Mouse (Mus musculus): ENCODE data around the gene Trim11.
A peak's percentile ranks its signal among the peaks of the same experiment; 100 is the strongest.

The Trim11 gene

DNA sequence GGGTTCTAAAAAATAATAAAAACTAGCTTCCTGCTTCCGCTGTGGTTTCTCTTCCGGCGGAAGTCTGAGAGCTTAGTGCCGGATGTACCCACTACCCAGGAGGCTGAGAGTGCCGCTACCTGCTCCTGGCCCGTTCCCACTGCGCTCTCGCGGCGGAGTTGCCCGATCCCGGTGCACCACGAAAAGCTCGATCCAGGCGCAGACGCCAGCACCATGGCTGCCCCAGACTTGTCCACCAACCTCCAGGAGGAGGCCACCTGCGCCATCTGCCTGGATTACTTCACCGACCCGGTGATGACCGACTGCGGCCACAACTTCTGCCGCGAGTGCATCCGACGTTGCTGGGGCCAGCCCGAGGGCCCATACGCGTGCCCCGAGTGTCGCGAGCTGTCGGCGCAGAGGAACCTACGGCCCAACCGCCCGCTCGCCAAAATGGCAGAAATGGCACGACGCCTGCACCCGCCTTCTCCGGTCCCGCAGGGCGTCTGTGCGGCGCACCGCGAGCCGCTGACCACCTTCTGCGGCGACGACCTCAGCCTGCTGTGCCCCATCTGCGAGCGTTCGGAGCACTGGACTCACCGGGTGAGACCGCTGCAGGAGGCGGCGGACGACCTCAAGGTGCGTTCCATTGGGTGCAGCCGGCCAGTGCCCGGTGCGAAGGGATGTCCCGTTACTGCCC is at the start of gene Trim11:
Trim11 (plus strand) TSS at position 67 of the 679 bp plus-strand sequence.
- H3K27me3 ChIP-seq (ENCODE audit: control insufficient read depth, insufficient read depth, low read length, poor library complexity, severe bottlenecking), result no peaks in the 10 kb centered on the region
- H3K36me3 ChIP-seq (ENCODE audit: control insufficient read depth, insufficient read depth, low read length, poor library complexity, severe bottlenecking), result no peaks in the 10 kb centered on the region; the same call in none of the 2 replicates
- peak; percentile 73 for DNase-seq (ENCODE audit: low read depth, low spot score)

DNA sequence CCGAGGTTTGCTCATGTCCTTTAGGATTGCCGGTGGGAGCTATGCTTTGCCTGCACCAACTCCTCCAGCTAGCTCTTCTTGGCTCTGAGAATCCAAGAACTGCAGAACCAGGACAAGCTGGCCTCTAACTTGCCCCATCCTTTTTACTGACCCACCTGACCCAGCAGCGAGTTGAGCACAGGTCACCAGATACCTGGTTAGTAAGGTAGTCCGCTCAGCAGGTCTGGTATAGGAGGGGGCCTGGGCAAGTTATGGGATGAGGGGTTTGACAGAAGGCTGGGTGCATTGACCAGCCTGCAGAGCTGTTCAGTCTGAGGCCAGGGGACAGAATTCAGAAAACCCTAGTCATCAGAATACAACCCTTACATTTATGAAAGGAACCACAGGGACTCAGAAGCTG is 48.8 kb upstream of the Trim11 start:
- no peaks in the 10 kb centered on the region for H3K27me3 ChIP-seq (ENCODE audit: control insufficient read depth, insufficient read depth, low read length, poor library complexity, severe bottlenecking)
- no peak for DNase-seq (ENCODE audit: low read depth, low spot score)
- peaks cover 3% of the 10 kb centered on the region; the same call in 1 of the 2 replicates for H3K36me3 ChIP-seq (ENCODE audit: control insufficient read depth, insufficient read depth, low read length, poor library complexity, severe bottlenecking)

DNA sequence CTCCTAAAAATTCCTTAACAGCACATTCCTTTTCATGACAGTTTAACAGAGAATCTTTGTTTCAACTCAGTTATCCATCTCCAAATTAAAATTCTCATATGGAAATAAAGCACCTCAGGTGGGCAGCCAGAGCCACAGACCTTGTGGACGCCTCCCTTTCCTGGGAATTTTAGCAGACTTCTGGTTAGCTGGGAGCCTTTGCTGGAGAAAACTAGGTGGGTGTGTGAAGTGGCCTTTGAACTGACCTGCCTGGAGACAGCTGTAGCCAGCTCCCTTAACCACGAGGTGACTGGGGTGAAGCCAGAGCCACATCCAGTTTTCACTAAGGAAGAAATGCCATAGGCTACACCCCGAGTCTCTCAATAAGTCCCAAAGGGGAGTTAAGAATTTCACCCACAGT is 48.3 kb upstream of the Trim11 start:
- DNase-seq (ENCODE audit: low read depth, low spot score), result no peak
- Histone ChIP-seq H3K27me3 (ENCODE audit: control insufficient read depth, insufficient read depth, low read length, poor library complexity, severe bottlenecking) (no peaks in the 10 kb centered on the region), H3K36me3 (ENCODE audit: control insufficient read depth, insufficient read depth, low read length, poor library complexity, severe bottlenecking) (peaks cover 4% of the 10 kb centered on the region; the same call in 1 of the 2 replicates)

GRCm38 (mm10) chr11:58930254-58930653 is 47.6 kb upstream of the Trim11 start:
- Histone ChIP-seq H3K36me3 (ENCODE audit: control insufficient read depth, insufficient read depth, low read length, poor library complexity, severe bottlenecking) (peaks cover 4% of the 10 kb centered on the region; the same call in 1 of the 2 replicates), H3K27me3 (ENCODE audit: control insufficient read depth, insufficient read depth, low read length, poor library complexity, severe bottlenecking) (no peaks in the 10 kb centered on the region)
- no peak for DNase-seq (ENCODE audit: low read depth, low spot score)

DNA sequence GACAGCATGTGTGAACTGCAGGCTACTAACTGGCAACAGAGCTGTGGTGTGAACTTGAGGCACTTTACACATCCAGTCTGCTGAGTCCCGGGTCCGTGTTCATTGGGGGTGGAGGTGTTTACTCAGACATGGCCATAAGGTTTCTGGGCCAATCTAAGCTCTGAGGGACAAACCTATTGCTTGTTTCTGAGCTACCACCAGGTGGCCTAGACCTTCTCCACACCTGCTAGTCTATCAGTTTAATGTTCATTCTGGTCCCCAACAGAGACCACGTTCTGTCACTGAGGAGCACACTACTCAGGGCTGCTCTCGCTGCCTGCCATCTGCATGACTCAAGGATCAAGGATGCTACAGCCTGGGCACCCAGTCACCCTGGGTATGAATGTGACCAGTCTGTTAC is 46.3 kb upstream of the Trim11 start:
- Histone ChIP-seq H3K27me3 (ENCODE audit: control insufficient read depth, insufficient read depth, low read length, poor library complexity, severe bottlenecking) (no peaks in the 10 kb centered on the region), H3K36me3 (ENCODE audit: control insufficient read depth, insufficient read depth, low read length, poor library complexity, severe bottlenecking) (peaks cover 4% of the 10 kb centered on the region; the same call in 1 of the 2 replicates)
- DNase-seq (ENCODE audit: low read depth, low spot score), result peak; percentile 58

GRCm38 (mm10) chr11:58937909-58938308 is 40.0 kb upstream of the Trim11 start:
- H3K36me3 ChIP-seq (ENCODE audit: control insufficient read depth, insufficient read depth, low read length, poor library complexity, severe bottlenecking), result peaks cover 2% of the 10 kb centered on the region; the same call in 1 of the 2 replicates
- no peak for DNase-seq (ENCODE audit: low read depth, low spot score)
- no peaks in the 10 kb centered on the region for H3K27me3 ChIP-seq (ENCODE audit: control insufficient read depth, insufficient read depth, low read length, poor library complexity, severe bottlenecking)

DNA sequence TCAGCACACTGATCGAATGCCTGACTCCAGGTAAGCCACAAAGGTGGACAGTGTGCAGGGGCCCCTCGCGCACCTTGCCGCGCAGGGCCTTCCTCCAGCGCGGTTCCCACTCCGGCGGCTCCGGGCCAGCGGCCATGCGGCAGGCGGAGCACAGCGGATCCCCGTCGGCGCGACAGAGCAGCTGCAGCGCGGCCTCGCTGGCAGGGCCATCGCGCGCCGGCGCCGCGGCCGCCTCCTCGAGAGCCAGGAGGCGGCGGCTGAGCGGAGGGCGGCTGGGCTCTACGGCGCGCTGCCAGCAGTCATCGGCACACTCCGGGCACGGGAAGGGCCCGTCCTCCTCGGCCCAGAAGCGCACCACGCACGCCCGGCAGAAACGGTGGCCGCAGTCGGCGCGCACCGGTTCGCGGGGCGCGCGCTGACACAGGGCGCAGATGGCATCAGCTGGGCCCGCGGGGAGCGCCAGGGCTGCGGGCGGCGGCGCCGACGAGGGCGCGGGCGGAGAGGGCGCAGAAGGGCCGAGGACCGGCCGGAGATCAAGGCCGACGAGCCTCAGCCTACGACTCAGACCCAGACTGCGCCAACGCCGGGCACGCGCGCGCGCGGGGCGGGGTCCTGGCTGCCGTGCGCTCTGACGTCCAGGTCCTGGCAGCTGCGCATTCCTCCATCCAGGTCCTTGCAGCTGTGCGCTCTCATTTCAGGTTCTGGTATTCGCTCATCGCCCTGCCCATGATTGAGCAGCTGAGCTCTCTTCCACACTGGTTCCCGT is 39.4 kb upstream of the Trim11 start, which contains the start of gene Rnf187:
Rnf187 (minus strand) TSS at position 595 of the 766 bp plus-strand sequence.
- H3K27me3 ChIP-seq (ENCODE audit: control insufficient read depth, insufficient read depth, low read length, poor library complexity, severe bottlenecking), result no peaks in the 10 kb centered on the region

DNA sequence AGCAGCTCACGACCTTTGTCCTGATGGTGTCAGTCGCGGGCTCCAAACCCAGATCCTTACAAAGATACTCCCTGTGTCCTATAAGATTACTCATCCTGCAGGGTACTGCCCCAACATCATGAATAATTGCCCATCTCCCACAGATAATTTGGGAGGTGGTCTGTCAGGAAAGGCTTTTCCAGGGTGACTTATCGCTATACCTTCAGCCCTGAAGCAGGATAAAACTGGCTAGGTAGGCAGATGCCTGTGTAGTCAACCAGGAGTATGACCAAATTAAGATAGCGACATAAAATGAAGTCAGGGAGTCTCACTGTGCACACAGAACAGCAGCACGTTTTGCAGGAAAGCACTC is 38.8 kb upstream of the Trim11 start:
- no peak for DNase-seq (ENCODE audit: low read depth, low spot score)
- Histone ChIP-seq H3K27me3 (ENCODE audit: control insufficient read depth, insufficient read depth, low read length, poor library complexity, severe bottlenecking) (no peaks in the 10 kb centered on the region), H3K36me3 (ENCODE audit: control insufficient read depth, insufficient read depth, low read length, poor library complexity, severe bottlenecking) (peaks cover under 1% of the 10 kb centered on the region; the same call in 1 of the 2 replicates)

More for the DNA sequence above, 39.4 kb upstream of the Trim11 start, which contains the start of gene Rnf187:
- peak; percentile 94 for DNase-seq (ENCODE audit: low read depth, low spot score)
- H3K36me3 ChIP-seq (ENCODE audit: control insufficient read depth, insufficient read depth, low read length, poor library complexity, severe bottlenecking), result peaks cover 2% of the 10 kb centered on the region; the same call in 1 of the 2 replicates

- DNase-seq (ENCODE audit: low read depth, low spot score), result no peak
- Histone ChIP-seq H3K36me3 (ENCODE audit: control insufficient read depth, insufficient read depth, low read length, poor library complexity, severe bottlenecking) (no peaks in the 10 kb centered on the region), H3K27me3 (ENCODE audit: control insufficient read depth, insufficient read depth, low read length, poor library complexity, severe bottlenecking) (no peaks in the 10 kb centered on the region)
These were observed 33.8 kb upstream of the Trim11 start for GRCm38 (mm10) chr11:58944136-58944535.

DNA sequence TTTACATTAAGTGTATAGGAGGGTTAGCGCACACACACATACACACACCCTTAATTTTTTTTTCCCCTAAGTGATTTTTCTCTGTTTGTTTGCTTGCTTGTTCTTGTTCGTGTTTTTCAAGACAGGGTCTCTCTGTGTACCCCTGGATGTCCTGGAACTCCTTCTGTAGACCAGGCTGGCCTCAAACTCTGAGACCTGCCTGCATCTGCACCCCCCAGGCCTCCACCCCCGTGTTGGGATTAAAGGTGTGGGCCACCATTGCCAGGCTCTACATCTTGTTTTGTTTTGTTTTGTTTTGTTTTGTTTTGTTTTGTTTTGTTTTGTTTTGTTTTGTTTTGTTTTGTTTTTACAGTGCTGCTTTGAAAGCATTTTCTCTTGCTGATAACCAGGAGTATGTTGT is 30.6 kb upstream of the Trim11 start:
- no peaks in the 10 kb centered on the region for H3K27me3 ChIP-seq (ENCODE audit: control insufficient read depth, insufficient read depth, low read length, poor library complexity, severe bottlenecking)
- DNase-seq (ENCODE audit: low read depth, low spot score), result no peak
- no peaks in the 10 kb centered on the region for H3K36me3 ChIP-seq (ENCODE audit: control insufficient read depth, insufficient read depth, low read length, poor library complexity, severe bottlenecking)

- no peaks in the 10 kb centered on the region for H3K27me3 ChIP-seq (ENCODE audit: control insufficient read depth, insufficient read depth, low read length, poor library complexity, severe bottlenecking)
- DNase-seq (ENCODE audit: low read depth, low spot score), result no peak
- no peaks in the 10 kb centered on the region for H3K36me3 ChIP-seq (ENCODE audit: control insufficient read depth, insufficient read depth, low read length, poor library complexity, severe bottlenecking)
These were observed 29.9 kb upstream of the Trim11 start for GRCm38 (mm10) chr11:58947798-58948528.

- Histone ChIP-seq H3K36me3 (ENCODE audit: control insufficient read depth, insufficient read depth, low read length, poor library complexity, severe bottlenecking) (no peaks in the 10 kb centered on the region), H3K27me3 (ENCODE audit: control insufficient read depth, insufficient read depth, low read length, poor library complexity, severe bottlenecking) (no peaks in the 10 kb centered on the region)
- peak; percentile 87 for DNase-seq (ENCODE audit: low read depth, low spot score)
These were observed 29.1 kb upstream of the Trim11 start, which contains the start of gene Hist3h2ba for GRCm38 (mm10) chr11:58948542-58949479. TSS of gene Hist3h2ba (plus strand) at chr11:58948920.

DNA sequence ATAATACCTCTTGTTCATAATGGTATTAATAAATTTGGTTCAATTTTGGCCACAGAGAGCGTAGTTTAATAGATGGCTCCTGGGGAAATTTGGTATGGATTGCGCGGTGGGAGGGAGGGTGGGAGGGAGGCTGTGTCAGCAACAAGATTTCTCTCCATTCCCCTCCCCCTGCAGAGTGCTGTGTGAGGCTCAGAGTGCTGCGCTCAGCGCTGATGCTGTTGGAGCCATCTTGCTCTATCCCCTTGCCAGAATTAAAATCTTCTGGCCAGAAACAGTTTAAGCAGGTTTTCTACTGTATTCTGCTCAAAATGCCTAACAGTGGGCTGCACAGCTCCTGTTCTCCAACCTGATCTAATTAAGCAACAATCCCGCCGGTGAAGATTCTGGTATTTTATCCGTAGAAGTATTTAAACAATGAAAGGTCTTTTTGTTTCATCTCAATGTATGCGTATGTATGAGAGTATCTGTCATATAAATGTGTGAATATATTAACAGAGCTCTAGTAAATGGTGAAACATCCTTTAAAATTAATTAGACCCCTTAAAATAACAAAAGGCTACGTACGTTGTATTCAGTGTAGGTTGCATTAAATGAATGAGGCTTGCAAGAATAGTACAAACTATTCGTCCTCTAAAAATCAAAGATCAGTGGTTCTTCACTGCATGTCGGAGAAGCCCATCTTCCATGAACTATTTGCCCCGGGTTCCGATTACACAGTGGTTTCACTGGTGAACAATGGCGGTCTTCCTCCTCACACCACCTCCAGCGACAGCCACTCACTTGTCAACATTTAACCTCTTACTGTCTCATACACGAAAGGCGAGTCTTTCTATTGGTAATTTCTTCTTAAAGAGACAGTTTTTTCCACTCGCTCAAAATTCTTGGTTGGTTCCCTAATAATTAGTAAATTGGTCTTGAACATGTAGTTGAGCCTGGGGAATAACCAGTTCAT is 28.1 kb upstream of the Trim11 start:
- H3K36me3 ChIP-seq (ENCODE audit: control insufficient read depth, insufficient read depth, low read length, poor library complexity, severe bottlenecking), result no peaks in the 10 kb centered on the region
- no peak for DNase-seq (ENCODE audit: low read depth, low spot score)
- no peaks in the 10 kb centered on the region for H3K27me3 ChIP-seq (ENCODE audit: control insufficient read depth, insufficient read depth, low read length, poor library complexity, severe bottlenecking)
